Mouse (Mus musculus) heart, embryonic 14.5 days (tissue): ENCODE measurements at regions not wholly inside any gene's neighbourhood (a gene's known extent, or its start where the extent isn't known, plus 50 kb on each side); places are given as distances from the start of the nearest gene placed in this dataset.

Source experiments
- ATAC-seq: fragments of 200-750 bp; cut with Nextera tagmentation; 2 replicates; pipeline ENCODE4 v1.8.0; 2017; ENCODE audit warnings: low read depth, moderate TSS enrichment; ENCODE audit not compliant: insufficient number of reproducible peaks, insufficient read depth, low FRiP score
- H3K27ac ChIP-seq, 2 experiments: fragments of 200-500 bp in 1 of 2; fragments of 300-500 bp in 1 of 2; sonication (generic) in 1 of 2; replicated peaks in 1 of 2; 2 replicates each; pipeline ENCODE4 v1.5.1; 2012 to 2014; ENCODE audit warnings: low read depth in 2 of 2, low read length in 2 of 2, control low read depth in 1 of 2, mild to moderate bottlenecking in 1 of 2, mixed read lengths in 1 of 2; ENCODE audit not compliant: control insufficient read depth in 1 of 2, insufficient read depth in 1 of 2
- H3K27me3 ChIP-seq: fragments of 300-500 bp; sonication (generic); 2 replicates; pipeline ENCODE4 v1.6.1; 2014; ENCODE audit warnings: mild to moderate bottlenecking, low read length, control low read depth; ENCODE audit not compliant: control insufficient read depth, insufficient read depth
- H3K36me3 ChIP-seq: fragments of 300-500 bp; sonication (generic); 2 replicates; pipeline ENCODE4 v1.6.1; 2014; ENCODE audit warnings: mild to moderate bottlenecking, control low read depth, low read length, mixed read lengths; ENCODE audit not compliant: control insufficient read depth, insufficient read depth
- H3K4me1 ChIP-seq, 2 experiments: fragments of 200-500 bp in 1 of 2; fragments of 300-500 bp in 1 of 2; sonication (generic) in 1 of 2; 2 replicates each; pipeline ENCODE4 v1.6.1; 2012 to 2014; ENCODE audit warnings: low read length in 2 of 2, control low read depth in 1 of 2, mixed read lengths in 1 of 2; ENCODE audit not compliant: control insufficient read depth in 2 of 2, insufficient read depth in 2 of 2
- H3K4me2 ChIP-seq: fragments of 300-500 bp; sonication (generic); 2 replicates; pipeline ENCODE4 v1.6.1; 2014; ENCODE audit warnings: mild to moderate bottlenecking, low read length
- H3K4me3 ChIP-seq, 2 experiments: fragments of 200-500 bp in 1 of 2; fragments of 300-500 bp in 1 of 2; sonication (generic) in 1 of 2; 2 replicates each; pipeline ENCODE4 v1.5.1; 2012 to 2014; ENCODE audit warnings: low read length in 2 of 2, mild to moderate bottlenecking in 2 of 2, control low read depth in 1 of 2, low read depth in 1 of 2, moderate library complexity in 1 of 2; ENCODE audit not compliant: control insufficient read depth in 1 of 2, insufficient read depth in 1 of 2
- H3K9ac ChIP-seq: fragments of 300-500 bp; sonication (generic); 2 replicates; pipeline ENCODE4 v1.6.1; 2014; ENCODE audit warnings: mild to moderate bottlenecking, low read length
- H3K9me3 ChIP-seq: fragments of 300-500 bp; sonication (generic); 2 replicates; pipeline ENCODE4 v1.6.1; 2016; ENCODE audit warnings: low read length, control low read depth; ENCODE audit not compliant: control insufficient read depth
- WGBS: fragments of 180-500 bp; shearing (Covaris S2); extraction: QIAGEN DNeasy Blood & Tissue Kit; methylation state at CpG from one replicate; pipeline ENCODE4 v1.1.7; 2014; 5-methylcytosine and 5-hydroxymethylcytosine counted together

- ATAC-seq = no peak
- 64% methylated on average over 4 of the region's 4 CpGs for WGBS
Measured at GRCm38 (mm10) chr17:63575316-63576007, 75.6 kb upstream of the Fbxl17 start.

GRCm38 (mm10) chr17:63582870-63583269, 83.1 kb upstream of the Fbxl17 start:
- WGBS = 53% methylated on average over 4 of the region's 4 CpGs
- no peak overlapping the region for H3K9ac ChIP-seq
- no peaks in the 10 kb centered on the region for H3K27me3 ChIP-seq
- no peak for ATAC-seq
- no peaks in the 10 kb centered on the region for H3K4me1 ChIP-seq
- no peak overlapping the region for H3K4me2 ChIP-seq
- no peak overlapping the region for H3K27ac ChIP-seq
- no peak overlapping the region for H3K4me3 ChIP-seq
- no peaks in the 10 kb centered on the region for H3K36me3 ChIP-seq
- no peaks in the 10 kb centered on the region for H3K9me3 ChIP-seq

More at GRCm38 (mm10) chr17:63575316-63576007, 75.6 kb upstream of the Fbxl17 start:
- H3K4me3 ChIP-seq = no peak overlapping the region
- H3K27ac ChIP-seq = no peak overlapping the region
- H3K4me2 ChIP-seq = no peak overlapping the region
- no peaks in the 10 kb centered on the region for H3K36me3 ChIP-seq
- no peak overlapping the region for H3K9ac ChIP-seq
- H3K4me1 ChIP-seq = no peaks in the 10 kb centered on the region
- H3K9me3 ChIP-seq = no peaks in the 10 kb centered on the region
- no peaks in the 10 kb centered on the region for H3K27me3 ChIP-seq

GRCm38 (mm10) chr17:63607021-63607751, 107.4 kb upstream of the Fbxl17 start:
- no peak for ATAC-seq
- Histone ChIP-seq H3K4me1 (no peaks in the 10 kb centered on the region), H3K27ac (no peak overlapping the region), H3K9me3 (no peaks in the 10 kb centered on the region), H3K27me3 (no peaks in the 10 kb centered on the region), H3K4me2 (no peak overlapping the region), H3K9ac (no peak overlapping the region), H3K36me3 (no peaks in the 10 kb centered on the region), H3K4me3 (no peak overlapping the region)
- WGBS = 61% methylated on average over 7 of the region's 7 CpGs

GRCm38 (mm10) chr17:63622726-63623125, 122.9 kb upstream of the Fbxl17 start:
- H3K4me1 ChIP-seq = no peaks in the 10 kb centered on the region
- H3K9me3 ChIP-seq = no peaks in the 10 kb centered on the region
- H3K4me3 ChIP-seq = no peak overlapping the region
- WGBS = 19% methylated on average over 3 of the region's 3 CpGs
- H3K4me2 ChIP-seq = no peak overlapping the region
- no peak overlapping the region for H3K9ac ChIP-seq
- no peaks in the 10 kb centered on the region for H3K27me3 ChIP-seq
- no peak for ATAC-seq
- H3K27ac ChIP-seq = no peak overlapping the region
- H3K36me3 ChIP-seq = no peaks in the 10 kb centered on the region

GRCm38 (mm10) chr17:63637598-63637997, 137.8 kb upstream of the Fbxl17 start:
- Histone ChIP-seq H3K4me2 (no peak overlapping the region), H3K9ac (no peak overlapping the region), H3K4me1 (no peaks in the 10 kb centered on the region), H3K36me3 (no peaks in the 10 kb centered on the region), H3K9me3 (no peaks in the 10 kb centered on the region), H3K27ac (no peak overlapping the region), H3K4me3 (no peak overlapping the region), H3K27me3 (no peaks in the 10 kb centered on the region)
- WGBS = 59% methylated on average over 2 of the region's 2 CpGs
- no peak for ATAC-seq

GRCm38 (mm10) chr17:63644390-63644789, 144.6 kb upstream of the Fbxl17 start:
- no peak overlapping the region for H3K27ac ChIP-seq
- no peak overlapping the region for H3K4me3 ChIP-seq
- no peaks in the 10 kb centered on the region for H3K4me1 ChIP-seq
- no peaks in the 10 kb centered on the region for H3K27me3 ChIP-seq
- peaks cover 4% of the 10 kb centered on the region; the same call in 1 of the 2 replicates for H3K9me3 ChIP-seq
- no peak overlapping the region for H3K9ac ChIP-seq
- ATAC-seq = no peak
- WGBS = 73% methylated on average over 4 of the region's 4 CpGs
- no peak overlapping the region for H3K4me2 ChIP-seq
- no peaks in the 10 kb centered on the region for H3K36me3 ChIP-seq

GRCm38 (mm10) chr17:63657687-63658086, 157.9 kb upstream of the Fbxl17 start:
- Histone ChIP-seq H3K9me3 (no peaks in the 10 kb centered on the region), H3K27ac (no peak overlapping the region), H3K36me3 (no peaks in the 10 kb centered on the region), H3K27me3 (no peaks in the 10 kb centered on the region), H3K4me2 (no peak overlapping the region), H3K4me1 (no peaks in the 10 kb centered on the region), H3K4me3 (no peak overlapping the region), H3K9ac (no peak overlapping the region)
- WGBS = 79% methylated on average over 6 of the region's 6 CpGs
- ATAC-seq = no peak
